Mouse (Mus musculus): ENCODE data around the gene Sfxn3.

GRCm38 (mm10) chr19:45014335-45014971 is 32.9 kb upstream of the Sfxn3 start, which contains the start of gene Lzts2:
- TF ChIP-seq CTCF (IDR thresholded peaks at IDR 0.05; ENCODE audit: low read depth, low read length) (no peak), TAL1 (conservative IDR thresholded peaks at IDR 0.05; ENCODE audit: low read depth, low read length) (no peak)

Measured in G1E (cell line).